Mouse (Mus musculus) heart, embryonic 14.5 days (tissue): ENCODE measurements around the gene Klk9. TPM values are rescaled to one million over a fixed set of nuclear protein-coding genes. Genes with fewer than 3 reads are reported as not detected.

Source experiments
- ATAC-seq: fragments of 200-750 bp; cut with Nextera tagmentation; 2 replicates; pipeline ENCODE4 v1.8.0; 2017; ENCODE audit warnings: low read depth, moderate TSS enrichment; ENCODE audit not compliant: insufficient number of reproducible peaks, insufficient read depth, low FRiP score
- H3K27ac ChIP-seq, 2 experiments: fragments of 200-500 bp in 1 of 2; fragments of 300-500 bp in 1 of 2; sonication (generic) in 1 of 2; replicated peaks in 1 of 2; 2 replicates each; pipeline ENCODE4 v1.5.1; 2012 to 2014; ENCODE audit warnings: low read depth in 2 of 2, low read length in 2 of 2, control low read depth in 1 of 2, mild to moderate bottlenecking in 1 of 2, mixed read lengths in 1 of 2; ENCODE audit not compliant: control insufficient read depth in 1 of 2, insufficient read depth in 1 of 2
- H3K27me3 ChIP-seq: fragments of 300-500 bp; sonication (generic); 2 replicates; pipeline ENCODE4 v1.6.1; 2014; ENCODE audit warnings: mild to moderate bottlenecking, low read length, control low read depth; ENCODE audit not compliant: control insufficient read depth, insufficient read depth
- H3K36me3 ChIP-seq: fragments of 300-500 bp; sonication (generic); 2 replicates; pipeline ENCODE4 v1.6.1; 2014; ENCODE audit warnings: mild to moderate bottlenecking, control low read depth, low read length, mixed read lengths; ENCODE audit not compliant: control insufficient read depth, insufficient read depth
- H3K4me1 ChIP-seq, 2 experiments: fragments of 200-500 bp in 1 of 2; fragments of 300-500 bp in 1 of 2; sonication (generic) in 1 of 2; 2 replicates each; pipeline ENCODE4 v1.6.1; 2012 to 2014; ENCODE audit warnings: low read length in 2 of 2, control low read depth in 1 of 2, mixed read lengths in 1 of 2; ENCODE audit not compliant: control insufficient read depth in 2 of 2, insufficient read depth in 2 of 2
- H3K4me2 ChIP-seq: fragments of 300-500 bp; sonication (generic); 2 replicates; pipeline ENCODE4 v1.6.1; 2014; ENCODE audit warnings: mild to moderate bottlenecking, low read length
- H3K4me3 ChIP-seq, 2 experiments: fragments of 200-500 bp in 1 of 2; fragments of 300-500 bp in 1 of 2; sonication (generic) in 1 of 2; 2 replicates each; pipeline ENCODE4 v1.5.1; 2012 to 2014; ENCODE audit warnings: low read length in 2 of 2, mild to moderate bottlenecking in 2 of 2, control low read depth in 1 of 2, low read depth in 1 of 2, moderate library complexity in 1 of 2; ENCODE audit not compliant: control insufficient read depth in 1 of 2, insufficient read depth in 1 of 2
- H3K9ac ChIP-seq: fragments of 300-500 bp; sonication (generic); 2 replicates; pipeline ENCODE4 v1.6.1; 2014; ENCODE audit warnings: mild to moderate bottlenecking, low read length
- H3K9me3 ChIP-seq: fragments of 300-500 bp; sonication (generic); 2 replicates; pipeline ENCODE4 v1.6.1; 2016; ENCODE audit warnings: low read length, control low read depth; ENCODE audit not compliant: control insufficient read depth
- WGBS: fragments of 180-500 bp; shearing (Covaris S2); extraction: QIAGEN DNeasy Blood & Tissue Kit; methylation state at CpG from one replicate; pipeline ENCODE4 v1.1.7; 2014; 5-methylcytosine and 5-hydroxymethylcytosine counted together
- polyA plus RNA-seq: library from polyadenylated mRNA; unstranded; fragments of >200 nt; fragmentation: Nextera tagmentation; extraction: Ambion mirVana; gene quantifications from 2 replicates; pipeline ENCODE4 v1.2.1, GENCODE M21; 2014

The Klk9 gene
- polyA plus RNA-seq, 1 experiment from 2014 or later: not detected

GRCm38 (mm10) chr7:43772901-43773300 lies 18.8 kb upstream of the Klk9 start:
- Histone ChIP-seq H3K27ac (no peak overlapping the region), H3K9me3 (no peaks in the 10 kb centered on the region), H3K4me3 (no peak overlapping the region), H3K4me2 (no peak overlapping the region), H3K4me1 (no peaks in the 10 kb centered on the region), H3K36me3 (no peaks in the 10 kb centered on the region), H3K9ac (no peak overlapping the region), H3K27me3 (no peaks in the 10 kb centered on the region)
- no peak for ATAC-seq
- 59% methylated on average over 3 of the region's 3 CpGs for WGBS

DNA sequence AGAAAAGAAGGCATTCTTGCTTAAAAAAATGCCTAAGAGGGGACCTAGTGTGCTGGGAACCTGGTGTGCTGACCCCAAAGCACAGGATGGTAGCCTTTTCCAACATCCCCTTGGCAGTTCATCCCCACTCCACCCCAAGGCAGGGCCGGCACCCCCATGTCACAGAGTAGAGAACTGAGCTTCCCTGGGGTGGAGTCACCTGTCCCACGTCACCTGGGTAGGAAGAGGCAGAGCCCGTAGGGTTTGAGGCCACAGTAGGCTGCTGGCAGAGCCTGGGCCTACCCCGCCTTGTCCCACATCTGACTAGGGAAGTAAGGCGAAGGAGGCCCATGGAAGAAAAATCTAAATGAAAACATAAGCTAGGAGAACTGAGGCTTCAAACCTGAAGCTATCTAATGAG lies 17.3 kb upstream of the Klk9 start, which contains the start of gene Klk11:
Klk11 (plus strand) TSS at position 241 of the 400 bp plus-strand sequence.
- Histone ChIP-seq H3K9me3 (no peaks in the 10 kb centered on the region), H3K27me3 (no peaks in the 10 kb centered on the region), H3K9ac (no peak within 1 kb of the TSS), H3K36me3 (no peaks in the 10 kb centered on the region), H3K4me1 (no peaks in the 10 kb centered on the region), H3K4me3 (no peak within 1 kb of the TSS), H3K4me2 (no peak within 1 kb of the TSS), H3K27ac (no peak within 1 kb of the TSS)
- 86% methylated on average over 5 of the region's 5 CpGs for WGBS
- ATAC-seq: no peak

DNA sequence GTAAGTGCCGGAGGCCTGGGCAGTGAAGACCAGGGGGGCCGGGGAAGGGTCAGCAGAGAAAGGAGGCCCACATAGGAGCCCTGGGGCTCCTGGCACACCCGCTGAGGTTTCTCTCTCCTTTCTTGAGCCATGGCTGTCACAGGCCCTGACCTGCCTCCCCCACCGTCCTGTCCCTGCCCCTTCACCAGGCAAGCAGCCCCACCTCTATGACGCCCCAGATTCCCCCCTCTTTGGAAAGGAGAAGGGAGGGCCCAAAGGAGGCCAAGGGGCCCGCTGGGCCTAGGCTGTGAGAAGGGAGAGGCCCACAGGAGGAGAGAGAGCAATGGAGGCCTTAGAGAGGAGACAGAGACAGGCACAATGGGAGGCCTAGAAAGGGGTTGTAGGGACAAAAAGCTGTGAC lies 16.9 kb upstream of the Klk9 start:
- Histone ChIP-seq H3K27ac (no peak overlapping the region), H3K4me2 (no peak overlapping the region), H3K9me3 (no peaks in the 10 kb centered on the region), H3K36me3 (no peaks in the 10 kb centered on the region), H3K4me1 (no peaks in the 10 kb centered on the region), H3K9ac (no peak overlapping the region), H3K27me3 (no peaks in the 10 kb centered on the region), H3K4me3 (no peak overlapping the region)
- WGBS: 70% methylated on average over 6 of the region's 6 CpGs
- ATAC-seq: no peak

DNA sequence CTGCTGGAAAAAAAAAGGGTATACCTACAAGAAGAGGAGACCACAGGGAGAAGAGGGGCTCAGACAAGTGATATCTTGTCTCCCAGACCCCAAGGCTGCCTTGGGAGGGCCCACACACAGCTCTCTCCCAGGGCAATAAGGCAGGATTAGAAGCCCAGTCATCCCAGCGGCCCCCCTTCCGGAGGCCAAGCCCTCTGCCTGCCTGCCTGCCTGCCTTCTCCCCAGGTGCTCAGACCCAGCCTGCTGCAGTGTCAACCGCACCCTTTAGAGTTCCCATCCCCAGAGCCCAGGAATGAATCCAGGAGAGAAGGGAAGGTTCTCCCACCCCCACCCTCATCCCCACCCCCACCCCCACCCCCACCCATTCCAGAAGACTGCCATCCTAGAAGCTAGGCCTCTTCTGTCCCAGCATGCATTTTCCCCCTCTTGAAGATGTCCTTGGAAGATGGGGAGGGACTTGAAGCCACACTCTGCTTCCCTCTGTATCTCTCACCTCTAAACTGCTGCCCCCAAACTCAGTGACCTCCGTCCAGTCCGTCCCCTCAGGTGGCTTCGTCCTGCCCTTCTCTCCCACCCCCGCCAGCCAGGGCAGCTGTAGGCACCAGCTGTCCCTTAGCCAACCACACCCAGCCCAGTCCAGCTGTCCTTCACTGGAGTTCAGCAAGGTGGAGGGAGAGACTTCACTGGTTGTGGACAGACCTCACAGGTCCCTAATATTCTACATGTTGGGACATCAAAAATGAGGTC lies 16.2 kb upstream of the Klk9 start:
- Histone ChIP-seq H3K4me1 (no peaks in the 10 kb centered on the region), H3K4me2 (no peak overlapping the region)

GRCm38 (mm10) chr7:43776506-43776905 lies 15.2 kb upstream of the Klk9 start:
- WGBS: 83% methylated on average over 5 of the region's 5 CpGs

More for the DNA sequence above, 16.2 kb upstream of the Klk9 start:
- no peaks in the 10 kb centered on the region for H3K9me3 ChIP-seq
- ATAC-seq: no peak; the same call in 1 of the 2 replicates
- H3K4me3 ChIP-seq: no peak overlapping the region
- no peaks in the 10 kb centered on the region for H3K27me3 ChIP-seq
- WGBS: 54% methylated on average over 7 of the region's 7 CpGs
- H3K27ac ChIP-seq: no peak overlapping the region
- no peaks in the 10 kb centered on the region for H3K36me3 ChIP-seq
- H3K9ac ChIP-seq: no peak overlapping the region

DNA sequence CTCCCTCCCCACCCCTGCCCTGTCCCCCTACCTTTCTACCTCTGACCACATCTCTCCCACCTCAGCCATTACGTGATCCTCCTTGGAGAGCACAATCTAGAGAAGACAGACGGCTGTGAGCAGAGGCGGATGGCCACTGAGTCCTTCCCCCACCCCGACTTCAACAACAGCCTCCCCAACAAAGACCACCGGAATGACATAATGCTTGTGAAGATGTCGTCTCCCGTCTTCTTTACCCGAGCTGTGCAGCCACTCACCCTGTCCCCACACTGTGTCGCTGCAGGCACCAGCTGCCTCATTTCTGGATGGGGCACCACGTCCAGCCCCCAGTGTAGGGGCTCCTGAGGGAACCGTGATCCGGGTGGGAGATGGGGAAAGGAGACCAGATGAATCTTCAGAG lies 14.3 kb upstream of the Klk9 start:
- no peaks in the 10 kb centered on the region for H3K9me3 ChIP-seq
- 80% methylated on average over 12 of the region's 12 CpGs for WGBS
- H3K4me3 ChIP-seq: no peak overlapping the region
- H3K27me3 ChIP-seq: no peaks in the 10 kb centered on the region
- H3K4me2 ChIP-seq: no peak overlapping the region
- no peak for ATAC-seq
- no peaks in the 10 kb centered on the region for H3K36me3 ChIP-seq
- no peak overlapping the region for H3K9ac ChIP-seq
- no peak overlapping the region for H3K27ac ChIP-seq
- H3K4me1 ChIP-seq: peaks cover 0 to 2% of the 10 kb centered on the region in 2 experiments; a peak in 1 of 4 replicates

More at GRCm38 (mm10) chr7:43776506-43776905, 15.2 kb upstream of the Klk9 start:
- H3K4me3 ChIP-seq: no peak overlapping the region
- no peaks in the 10 kb centered on the region for H3K27me3 ChIP-seq
- H3K4me2 ChIP-seq: no peak overlapping the region
- H3K27ac ChIP-seq: no peak overlapping the region
- H3K4me1 ChIP-seq: no peaks in the 10 kb centered on the region
- no peak overlapping the region for H3K9ac ChIP-seq
- no peaks in the 10 kb centered on the region for H3K36me3 ChIP-seq
- H3K9me3 ChIP-seq: no peaks in the 10 kb centered on the region
- no peak for ATAC-seq

DNA sequence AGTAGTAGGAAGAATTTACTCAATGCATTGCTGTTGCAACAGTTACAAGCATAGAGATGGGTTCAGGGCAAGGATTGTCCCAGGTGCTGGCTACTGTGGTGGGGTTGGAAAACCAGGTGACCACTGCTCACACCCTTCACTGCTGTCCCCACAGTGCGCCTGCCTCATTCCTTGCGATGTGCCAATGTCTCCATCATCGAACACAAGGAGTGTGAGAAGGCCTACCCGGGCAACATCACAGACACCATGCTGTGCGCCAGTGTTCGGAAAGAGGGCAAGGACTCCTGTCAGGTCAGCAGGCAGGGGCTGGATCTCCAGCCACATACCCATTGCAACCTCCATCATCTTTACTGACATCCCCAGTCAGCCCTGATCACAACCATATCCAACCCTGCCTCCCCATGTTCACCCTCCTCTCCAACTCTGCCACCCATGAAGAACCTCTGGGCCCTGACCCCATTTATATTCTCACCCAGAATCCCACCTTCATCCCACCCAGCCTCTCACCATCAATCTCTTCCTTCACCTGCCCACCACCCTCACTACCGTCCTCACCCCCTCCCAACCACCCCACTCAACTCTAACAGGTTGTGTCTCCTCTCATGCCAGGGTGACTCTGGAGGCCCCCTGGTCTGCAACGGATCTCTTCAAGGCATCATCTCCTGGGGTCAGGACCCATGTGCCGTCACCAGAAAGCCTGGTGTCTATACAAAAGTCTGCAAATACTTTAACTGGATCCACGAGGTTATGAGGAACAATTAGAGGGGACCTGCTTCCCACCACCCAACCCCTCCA lies 13.3 kb upstream of the Klk9 start:
- peaks cover 6% of the 10 kb centered on the region; the same call in 1 of the 2 replicates for H3K27me3 ChIP-seq
- H3K27ac ChIP-seq: no peak overlapping the region
- no peak for ATAC-seq
- H3K9me3 ChIP-seq: no peaks in the 10 kb centered on the region
- peaks cover 0 to 4% of the 10 kb centered on the region in 2 experiments; a peak in 1 of 4 replicates for H3K4me1 ChIP-seq
- H3K4me3 ChIP-seq: no peak overlapping the region
- WGBS: 79% methylated on average over 10 of the region's 10 CpGs
- no peaks in the 10 kb centered on the region for H3K36me3 ChIP-seq
- no peak overlapping the region for H3K4me2 ChIP-seq
- no peak overlapping the region for H3K9ac ChIP-seq
